Mouse (Mus musculus) CD4-positive, CD25-positive, alpha-beta regulatory T cell, adult 2 months (primary cell): ENCODE measurements at regions not wholly inside any gene's neighbourhood (a gene's known extent, or its start where the extent isn't known, plus 50 kb on each side); places are given as distances from the start of the nearest gene placed in this dataset.
A peak's percentile ranks its signal among the peaks of the same experiment; 100 is the strongest.

ENCODE experiments used
- DNase-seq: peaks from one replicate; pipeline ENCODE4 v3.0.0-alpha.2; 2012; ENCODE audit warnings: low read depth, low spot score

DNA sequence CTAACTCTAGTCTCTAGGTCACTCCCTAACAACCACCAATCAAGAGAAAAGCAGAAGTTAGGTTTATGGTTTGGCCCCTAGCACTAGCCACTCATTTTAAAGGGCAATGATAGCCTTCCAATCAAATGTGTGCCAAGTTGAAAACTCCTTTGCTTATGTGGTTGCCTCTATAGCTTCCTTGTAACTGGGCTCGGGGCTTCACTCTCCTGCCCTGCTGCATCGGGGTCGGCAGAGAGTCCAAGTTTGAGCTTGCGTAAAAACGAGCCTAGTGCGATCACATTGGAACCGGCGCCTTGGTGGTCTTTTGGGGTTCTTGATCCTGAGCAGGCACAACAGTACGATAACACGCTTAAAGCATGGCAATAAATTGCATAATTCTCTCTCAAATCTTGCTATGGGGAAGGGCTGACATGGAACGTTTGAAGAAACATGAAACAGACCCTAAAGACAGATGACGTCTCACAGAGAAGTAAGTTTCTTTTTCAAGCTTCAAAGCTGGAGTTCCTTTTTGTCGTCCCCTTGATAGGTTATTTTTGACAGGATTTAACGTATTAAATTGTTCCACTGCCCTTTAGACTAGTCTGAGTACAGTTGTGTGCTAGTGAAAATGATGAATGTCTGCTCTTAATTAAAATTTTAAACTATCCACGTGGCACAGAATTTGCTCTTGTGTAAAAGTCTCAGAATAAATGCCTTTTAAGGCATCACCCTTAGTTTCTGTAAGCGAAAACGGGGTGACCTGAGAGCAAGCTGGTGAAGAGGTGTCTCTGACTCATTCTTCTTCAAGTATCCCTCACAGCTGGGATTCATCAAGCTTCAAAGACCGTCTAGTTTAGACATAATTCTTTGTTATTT, 52.0 kb downstream of the 4930426L09Rik start:
- peak; percentile 48 for DNase-seq

DNA sequence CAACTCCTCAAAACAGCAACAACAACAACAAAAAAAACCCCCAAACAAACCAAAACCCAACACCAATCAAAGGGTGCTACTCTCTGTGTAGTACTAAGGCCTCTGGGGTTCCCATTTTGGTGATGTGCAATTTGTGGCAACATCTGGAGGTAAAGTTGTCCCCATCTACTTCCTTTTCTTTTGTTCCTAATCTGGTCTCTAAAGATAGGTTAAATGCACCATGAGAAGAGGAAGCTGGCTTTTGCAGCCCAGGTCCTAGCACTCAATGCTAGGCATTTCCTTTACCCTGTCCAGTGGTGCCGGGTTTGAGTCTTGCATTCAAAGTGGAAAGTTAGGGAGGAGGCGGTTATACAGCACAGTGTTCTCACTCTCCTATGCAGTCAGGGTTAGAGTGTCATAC, 57.4 kb downstream of the 4930426L09Rik start:
- no peak for DNase-seq

GRCm38 (mm10) chr2:19057859-19058258, 59.7 kb downstream of the 4930426L09Rik start:
- DNase-seq = peak; percentile 48

DNA sequence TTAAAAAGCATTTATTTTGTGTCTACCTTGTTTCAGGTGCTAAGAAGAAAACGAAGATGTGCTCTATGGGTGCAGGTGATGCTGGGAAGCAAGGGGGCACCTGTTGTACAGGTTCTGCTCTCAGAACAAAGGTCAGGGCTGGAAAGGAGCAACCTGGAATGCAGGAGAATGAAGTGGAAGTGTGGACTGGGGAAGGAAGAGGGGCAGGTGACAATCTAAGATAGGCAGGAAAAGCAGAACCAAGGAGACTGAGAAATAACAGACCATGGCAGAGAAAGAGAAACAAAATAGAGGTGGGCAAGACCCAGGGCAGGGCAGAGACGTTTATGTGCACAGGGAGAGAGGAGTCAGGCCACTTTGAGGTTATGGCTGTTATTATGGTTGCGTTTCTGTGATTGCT, 60.6 kb downstream of the 4930426L09Rik start:
- no peak for DNase-seq

DNA sequence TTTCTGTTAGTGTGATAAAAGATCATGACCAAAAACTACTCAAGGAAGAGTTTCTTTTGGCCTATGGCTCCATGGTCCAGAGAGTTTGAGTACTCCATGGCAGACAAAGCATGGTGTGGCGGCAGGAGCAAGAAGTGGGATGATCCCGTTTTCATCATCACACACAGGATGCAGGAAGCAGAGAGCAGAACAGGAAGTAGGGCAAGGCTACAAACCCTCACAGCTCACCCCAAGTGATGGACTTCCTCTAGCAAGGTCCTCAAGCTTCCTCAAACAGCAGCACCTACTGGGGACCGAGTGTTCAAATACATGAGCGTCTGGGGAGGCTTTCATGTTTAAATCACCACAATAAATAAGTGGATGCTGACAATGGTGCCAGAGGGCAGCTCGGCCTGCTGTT, 61.1 kb downstream of the 4930426L09Rik start:
- DNase-seq = peak; percentile 44

DNA sequence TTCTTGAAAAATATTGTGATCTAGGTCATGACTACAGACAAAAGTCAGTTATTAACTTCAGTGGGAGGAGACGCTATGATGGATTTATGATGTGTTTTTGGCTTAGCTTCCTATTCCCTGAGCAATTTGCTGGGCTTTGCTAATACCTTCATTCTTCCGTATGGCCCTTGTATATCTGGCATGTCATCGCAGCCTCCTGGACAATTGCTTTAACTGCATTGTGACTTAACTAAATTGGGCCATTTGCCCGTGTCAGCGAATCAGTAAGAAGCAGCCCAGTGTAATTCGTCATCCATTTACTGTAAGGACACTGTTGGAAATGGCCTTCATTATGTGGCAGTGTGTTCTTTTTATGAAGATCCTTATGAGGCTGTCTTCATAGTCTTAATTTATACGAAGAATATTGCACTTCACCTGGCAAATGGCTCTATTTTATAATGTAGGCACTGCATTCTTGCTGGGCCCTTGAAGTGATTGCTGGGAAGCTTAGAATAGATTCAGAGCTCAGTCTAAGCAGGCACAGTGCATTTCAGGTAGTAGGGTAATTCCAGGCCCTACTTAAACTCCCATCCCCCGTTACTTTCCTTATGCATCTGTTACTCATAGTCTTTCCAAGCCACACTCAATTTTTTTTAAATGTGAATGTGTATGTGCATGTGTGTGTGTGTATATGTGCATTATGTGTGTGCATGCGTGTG, 62.2 kb downstream of the 4930426L09Rik start:
- no peak for DNase-seq

- no peak for DNase-seq
Measured at GRCm38 (mm10) chr2:19064560-19065362, 66.6 kb downstream of the 4930426L09Rik start.

DNA sequence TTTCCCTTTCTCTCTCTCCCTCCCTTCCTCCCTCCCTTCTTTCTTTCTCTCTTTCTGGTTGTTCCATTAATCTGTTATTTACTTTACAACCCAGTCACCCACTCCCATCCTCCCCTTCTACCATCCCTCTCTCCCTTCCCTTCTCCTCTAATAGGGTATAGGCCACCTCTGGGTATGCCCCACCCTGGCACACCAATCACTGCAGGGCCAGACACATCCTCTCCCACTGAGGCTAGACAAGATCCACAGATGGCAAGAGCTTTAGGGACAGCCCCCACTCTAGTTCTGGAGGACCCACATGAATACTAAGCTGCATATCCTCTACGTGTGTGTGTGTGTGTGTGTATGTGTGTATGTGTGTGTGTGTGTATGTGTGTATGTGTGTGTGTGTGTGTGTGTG, 67.4 kb downstream of the 4930426L09Rik start:
- DNase-seq = peak; percentile 23

GRCm38 (mm10) chr2:19068161-19068560, 70.0 kb downstream of the 4930426L09Rik start:
- DNase-seq = no peak

DNA sequence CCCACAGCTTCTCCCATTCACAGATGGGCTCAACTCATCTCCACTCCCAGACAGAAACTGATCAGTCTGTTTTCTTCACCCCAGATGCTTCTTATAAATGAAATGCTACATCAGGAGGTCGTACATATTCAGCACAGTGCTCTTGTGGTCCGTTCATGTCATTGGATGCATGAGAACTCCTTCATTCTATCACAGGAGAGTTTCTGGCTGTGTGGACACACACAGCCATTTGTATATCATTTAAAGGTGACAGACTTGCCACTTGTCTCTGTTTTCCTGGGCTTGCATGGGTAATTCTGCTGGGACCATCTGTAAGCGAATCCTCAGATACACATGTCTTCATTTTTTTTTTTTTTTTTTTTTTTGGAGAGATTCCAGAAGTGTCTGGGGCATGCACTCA, 85.7 kb downstream of the 4930426L09Rik start:
- DNase-seq = no peak

DNA sequence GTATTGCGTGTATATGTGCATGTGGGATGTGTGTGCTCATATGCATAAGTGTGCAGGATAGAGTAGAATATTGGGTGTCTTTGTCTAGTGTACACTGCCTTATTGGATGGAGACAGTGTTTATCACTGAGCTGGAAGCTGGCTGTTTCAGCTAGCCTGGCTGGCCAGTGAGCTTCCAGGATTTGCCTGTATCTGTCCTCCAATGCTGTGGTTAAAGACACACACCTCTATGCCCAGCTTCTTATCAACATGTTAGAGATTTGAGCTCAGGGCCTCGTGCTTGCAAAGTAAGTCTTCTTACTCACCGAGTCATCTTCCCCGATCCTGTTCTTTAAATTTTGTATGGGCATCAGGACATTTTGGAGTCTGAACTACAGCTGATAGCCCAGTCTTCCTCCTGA, 87.0 kb downstream of the 4930426L09Rik start:
- no peak for DNase-seq

GRCm38 (mm10) chr2:19086167-19086566, 88.0 kb downstream of the 4930426L09Rik start:
- no peak for DNase-seq

- DNase-seq = no peak
Measured at GRCm38 (mm10) chr2:19086621-19087020, 88.5 kb downstream of the 4930426L09Rik start.

DNA sequence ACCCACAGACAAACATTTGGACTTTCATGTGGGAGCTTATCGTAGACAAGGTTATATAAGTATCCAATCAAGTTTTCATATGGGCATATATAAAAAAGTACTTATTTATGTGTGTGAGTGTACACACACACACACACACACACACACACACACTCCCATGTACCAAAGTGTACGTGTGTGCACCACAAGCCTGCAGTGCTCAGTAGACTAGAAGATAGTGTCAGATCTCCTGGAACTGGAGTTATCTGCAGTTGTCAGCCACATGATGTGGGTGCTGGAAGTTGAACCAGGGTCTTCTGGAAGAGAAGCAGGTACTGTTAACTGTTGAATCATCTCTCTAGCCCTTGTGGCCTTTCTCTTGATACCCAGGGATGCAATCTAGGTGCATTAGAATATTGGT, 99.7 kb upstream of the Armc3 start:
- DNase-seq = no peak

DNA sequence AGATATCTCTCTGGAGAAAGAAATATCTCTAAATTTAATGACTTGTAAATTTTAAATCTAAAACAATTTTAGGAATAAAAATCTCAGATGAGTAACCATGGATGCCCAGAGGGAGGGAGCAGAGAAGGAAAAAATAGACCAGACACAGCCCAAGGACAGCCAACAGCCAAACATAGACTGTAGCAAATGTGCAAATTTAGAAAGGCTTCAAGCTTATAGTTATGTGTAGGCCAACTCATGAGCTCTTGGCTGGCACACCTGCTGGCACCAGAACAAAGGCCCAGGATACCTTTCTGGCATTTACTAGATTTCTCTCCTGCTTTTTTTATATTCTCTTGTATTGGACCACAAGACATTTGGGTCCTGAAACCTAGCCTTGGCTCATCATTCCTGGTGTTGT, 90.3 kb upstream of the Armc3 start:
- DNase-seq = no peak

DNA sequence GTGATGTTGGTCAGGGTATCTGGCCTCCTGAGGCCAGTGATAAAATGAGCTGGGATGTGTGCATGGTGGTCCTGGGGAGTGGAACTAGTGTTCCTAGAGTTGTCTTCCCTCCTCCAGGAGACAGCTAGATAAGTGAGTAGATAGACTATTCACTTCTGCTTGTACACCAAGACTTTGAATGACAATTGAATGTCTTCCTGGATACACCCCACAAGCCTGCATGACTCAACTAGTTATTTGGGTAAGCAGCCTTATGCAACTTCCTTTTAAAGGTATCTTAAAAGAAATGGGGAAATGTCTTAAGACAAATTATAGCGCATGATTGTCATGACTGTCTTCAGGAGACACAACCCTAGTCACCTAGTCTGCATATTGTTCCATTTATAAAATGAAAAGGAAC, 79.2 kb upstream of the Armc3 start:
- DNase-seq = no peak

DNA sequence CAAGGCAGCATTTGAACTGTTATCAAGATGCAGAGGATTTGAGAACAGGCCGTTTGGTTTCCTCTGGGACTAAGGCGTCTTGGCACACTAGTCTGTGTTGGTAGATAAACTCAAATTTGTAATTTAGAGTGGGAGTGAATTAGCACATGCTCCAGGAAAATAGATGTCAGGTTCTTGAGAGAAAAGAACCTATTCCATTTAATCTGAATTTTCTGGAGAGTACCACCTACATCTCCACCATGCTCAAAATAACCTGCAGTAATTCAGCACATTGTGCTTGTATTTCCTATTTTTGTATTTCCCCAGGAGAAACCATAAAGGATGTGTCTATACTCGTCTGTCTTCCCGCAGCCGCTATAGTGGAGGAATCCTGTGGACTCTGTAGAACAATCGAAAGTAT, 66.2 kb upstream of the Armc3 start:
- no peak for DNase-seq

GRCm38 (mm10) chr2:19142586-19142985, 56.5 kb upstream of the Armc3 start:
- no peak for DNase-seq

- DNase-seq = no peak
Measured at GRCm38 (mm10) chr2:19145412-19145811, 53.7 kb upstream of the Armc3 start.

DNA sequence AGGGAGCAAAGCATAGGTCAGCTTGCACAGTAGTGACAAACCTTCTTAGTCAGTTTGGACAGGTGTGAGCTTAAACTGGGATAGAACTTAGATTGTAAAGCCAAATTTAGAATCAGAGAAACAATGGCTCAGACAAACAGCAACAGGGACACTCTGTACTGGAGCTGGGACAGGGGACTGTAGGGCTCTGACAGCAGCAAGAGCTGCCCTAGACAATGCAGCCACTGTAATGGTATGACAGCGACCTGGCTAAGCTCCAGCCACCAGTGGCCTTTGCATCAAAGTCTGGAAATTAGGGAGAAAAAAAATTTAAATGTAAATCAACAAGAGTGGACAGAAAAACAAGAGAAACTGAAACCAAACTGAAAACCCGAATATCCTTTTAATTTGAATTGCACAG, 53.2 kb upstream of the Armc3 start:
- DNase-seq = no peak

- no peak for DNase-seq
Measured at GRCm38 (mm10) chr2:19146289-19146688, 52.8 kb upstream of the Armc3 start.

DNA sequence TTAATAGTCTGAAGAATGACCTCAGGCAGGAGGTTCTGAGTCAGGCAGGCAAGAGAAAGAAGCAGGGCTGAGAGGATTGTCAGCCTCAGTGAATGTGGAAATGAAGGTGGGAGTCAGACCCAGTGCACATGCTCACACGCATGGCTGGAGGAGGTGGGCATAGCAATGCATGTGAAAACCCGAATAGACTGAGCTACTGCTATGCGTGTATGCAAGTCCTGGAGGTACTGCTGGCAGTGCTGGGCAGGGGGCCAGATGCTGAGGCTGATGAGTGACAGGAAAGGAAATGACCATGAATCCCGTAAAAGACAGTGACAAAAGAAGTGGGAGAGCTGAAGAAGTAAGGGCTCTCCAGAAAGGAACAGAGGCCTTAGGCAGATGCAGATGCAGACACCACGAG, 50.3 kb upstream of the Armc3 start:
- no peak for DNase-seq
